Mouse (Mus musculus) layer of hippocampus, adult 9-10 months (tissue): ENCODE results near the gene Mtor.
A peak's percentile ranks its signal among the peaks of the same experiment; 100 is the strongest.

ENCODE experiments used
- DNase-seq: peaks from one replicate; pipeline ENCODE4 v3.0.0; 2022; ENCODE audit warnings: low spot score

Gene Mtor

DNA sequence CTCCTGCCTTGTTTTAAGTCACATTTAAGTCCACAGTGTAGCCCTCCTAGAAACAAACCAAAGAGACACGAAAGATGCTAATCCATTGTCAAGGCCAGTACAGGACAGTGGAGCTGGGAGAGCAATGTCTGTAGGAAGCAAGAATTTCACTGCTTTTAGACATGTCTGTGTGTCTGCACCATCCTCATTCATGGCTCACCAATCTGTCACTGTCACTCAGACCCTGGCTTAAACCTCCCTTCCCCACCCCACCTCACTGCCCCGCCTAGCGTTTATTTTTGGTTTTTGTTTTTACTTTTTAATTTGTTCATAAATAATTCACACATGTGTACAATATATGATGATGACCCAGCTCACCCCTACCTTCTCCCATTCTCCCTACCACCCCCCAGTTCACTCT, 84.1 kb downstream of the Mtor start:
- no peak for DNase-seq

DNA sequence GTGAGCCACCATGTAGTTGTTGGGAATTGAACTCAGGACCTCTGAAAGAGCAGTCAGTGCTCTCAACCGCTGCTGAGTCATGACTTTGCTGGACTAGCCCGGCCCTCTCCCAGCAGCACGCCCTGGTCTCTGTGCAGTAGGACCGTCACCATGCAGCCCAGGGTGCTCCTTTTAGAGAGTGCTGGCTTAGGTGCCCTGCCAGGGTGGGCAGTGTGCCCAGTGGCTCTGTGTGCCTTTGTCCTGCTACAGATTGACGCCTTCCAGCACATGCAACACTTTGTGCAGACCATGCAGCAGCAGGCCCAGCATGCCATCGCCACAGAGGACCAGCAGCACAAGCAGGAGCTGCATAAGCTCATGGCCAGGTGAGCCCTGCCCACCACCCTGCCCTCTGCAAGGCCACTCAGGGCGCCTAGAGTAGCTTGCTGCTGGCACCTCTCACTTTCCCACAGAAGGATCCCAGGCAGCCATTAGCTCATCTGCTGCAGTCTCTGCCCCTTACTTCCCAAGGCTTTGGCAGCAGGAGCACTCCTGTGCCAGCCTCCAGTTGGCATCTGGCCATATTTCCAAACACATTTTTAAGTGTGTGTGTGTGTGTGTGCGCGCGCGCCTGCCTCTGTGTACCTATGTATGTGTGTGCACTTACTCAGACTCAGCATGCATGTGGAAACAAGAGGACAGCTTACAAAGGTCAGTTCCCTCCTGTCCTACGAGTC, 85.4 kb downstream of the Mtor start:
- no peak for DNase-seq

DNA sequence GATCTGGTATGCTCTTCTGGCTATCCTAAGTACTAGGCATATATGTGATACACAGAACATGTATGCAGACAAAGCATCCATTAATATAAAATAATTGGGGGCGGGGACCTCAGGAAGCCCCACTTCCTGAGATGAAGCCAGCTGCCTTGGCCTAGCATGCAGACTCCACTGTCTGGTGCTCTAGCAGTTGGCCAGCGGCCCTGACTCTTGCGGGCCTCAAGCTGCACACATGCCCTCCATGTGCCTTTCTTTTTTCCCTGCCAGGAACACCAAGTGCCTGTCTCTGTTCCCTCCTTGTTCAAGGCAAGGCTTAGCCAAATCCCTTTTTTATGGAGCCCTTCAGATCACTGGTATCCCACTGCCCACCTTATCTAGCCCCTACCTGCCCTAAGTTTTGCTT, 87.5 kb downstream of the Mtor start:
- no peak for DNase-seq

DNA sequence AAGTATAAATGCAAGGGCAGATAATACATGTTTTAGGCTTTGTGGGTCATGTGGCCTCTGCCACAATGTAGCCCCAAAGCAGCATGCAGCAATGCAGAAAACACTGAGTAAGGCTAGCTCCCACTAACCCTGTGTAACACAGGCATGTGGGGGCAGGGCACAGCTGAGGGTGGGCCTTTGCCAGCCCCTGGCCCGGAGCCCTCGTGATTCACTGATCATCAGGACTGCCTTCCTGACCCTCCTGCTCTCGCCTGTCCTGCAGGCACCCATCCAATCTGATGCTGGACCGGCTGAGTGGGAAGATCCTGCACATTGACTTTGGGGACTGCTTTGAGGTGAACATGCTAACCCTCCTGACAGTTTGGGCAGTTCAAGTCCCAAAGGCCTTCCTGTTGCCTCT, 100.7 kb downstream of the Mtor start:
- DNase-seq = no peak

DNA sequence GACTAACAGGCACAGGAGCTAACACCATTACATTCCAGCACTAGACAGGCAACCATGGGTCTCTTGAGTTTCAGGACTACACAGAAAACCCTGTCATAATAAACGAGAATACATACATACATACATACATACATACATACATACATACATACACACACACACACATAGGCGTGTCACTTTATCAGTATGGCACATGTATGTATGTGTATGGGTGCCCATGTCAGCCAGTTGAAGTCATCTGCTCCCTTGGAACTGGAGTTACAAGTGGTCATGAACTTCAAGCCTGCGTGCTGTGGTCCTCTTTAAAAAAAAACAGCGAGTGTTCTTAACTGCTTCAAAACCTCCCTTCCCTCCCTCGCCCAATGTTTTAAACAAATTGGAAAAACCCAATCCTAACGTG, 109.4 kb downstream of the Mtor start:
- no peak for DNase-seq

DNA sequence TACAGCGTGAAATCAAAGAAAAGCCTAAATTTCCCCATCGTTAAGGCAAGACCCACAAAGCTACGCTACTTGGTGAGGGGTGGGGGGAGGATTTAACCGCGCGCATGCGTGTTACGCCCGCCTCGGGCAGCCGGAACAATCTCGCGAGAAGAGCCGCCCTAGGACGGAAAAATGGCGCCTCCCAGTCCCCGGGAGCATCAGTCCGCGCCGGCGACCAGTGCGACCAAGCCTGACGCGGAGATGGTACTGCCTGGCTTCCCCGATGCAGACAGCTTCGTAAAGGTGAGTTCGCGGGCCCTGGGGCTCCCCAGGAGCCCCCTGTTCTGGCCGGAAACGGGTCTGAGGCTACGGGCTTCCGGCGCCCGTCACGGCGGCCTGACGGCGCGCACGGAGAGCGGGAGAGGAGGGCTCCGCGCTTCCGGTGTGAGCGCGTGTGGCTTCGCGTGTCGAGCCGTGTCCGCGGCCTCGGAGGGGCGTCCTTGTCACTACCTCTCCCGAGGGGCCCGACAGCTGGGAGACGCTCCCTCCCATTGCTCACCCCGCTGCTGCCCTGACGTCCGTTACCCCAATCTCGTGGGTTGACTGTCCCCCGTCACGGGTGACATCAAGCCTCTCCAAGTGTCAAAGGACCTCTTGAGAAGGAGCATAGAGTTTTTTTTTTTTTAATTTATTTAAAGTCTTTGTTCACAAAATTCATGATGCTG, 110.0 kb downstream of the Mtor start, which contains the start of gene Exosc10:
Gene Exosc10 (plus strand): TSS at position 133 of the 704 bp plus-strand sequence.
- DNase-seq = peak; percentile 71

DNA sequence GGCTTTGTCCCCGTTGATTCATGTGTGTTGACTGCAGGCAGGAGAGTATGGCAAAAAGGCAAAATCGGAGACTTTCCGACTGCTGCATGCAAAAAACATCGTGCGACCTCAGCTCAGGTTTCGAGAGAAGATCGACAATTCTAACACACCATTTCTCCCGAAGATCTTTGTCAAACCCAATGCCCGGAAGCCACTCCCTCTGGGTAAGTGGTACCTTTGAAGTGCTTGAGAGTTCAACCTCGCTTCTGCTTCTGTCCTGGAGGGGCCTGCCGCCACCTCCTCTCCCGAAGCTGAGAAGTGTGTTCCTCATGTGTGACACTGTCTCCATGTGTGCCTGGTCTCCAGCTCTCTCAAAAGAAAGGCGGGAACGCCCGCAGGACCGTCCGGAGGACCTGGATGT, 114.3 kb downstream of the Mtor start:
- DNase-seq = no peak

DNA sequence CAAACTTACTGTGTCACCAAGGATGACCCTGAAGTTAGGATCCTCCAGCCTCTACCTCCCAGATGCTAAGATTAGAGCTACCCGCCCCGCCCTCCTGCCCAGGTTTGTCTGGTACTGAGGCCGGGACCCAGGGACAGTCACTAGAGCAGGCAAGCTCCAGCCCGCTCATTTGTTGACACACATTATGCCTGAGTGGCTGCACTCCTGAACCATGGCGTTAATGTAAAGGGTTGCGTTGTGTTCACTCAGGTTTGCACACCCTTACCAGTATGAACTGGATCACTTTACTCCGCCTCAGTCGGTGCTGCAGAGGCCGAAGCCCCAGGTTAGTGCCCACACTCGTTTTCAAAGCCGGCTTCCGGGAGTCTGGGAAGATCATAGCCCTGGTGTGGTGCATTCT, 115.2 kb downstream of the Mtor start:
- DNase-seq = no peak

DNA sequence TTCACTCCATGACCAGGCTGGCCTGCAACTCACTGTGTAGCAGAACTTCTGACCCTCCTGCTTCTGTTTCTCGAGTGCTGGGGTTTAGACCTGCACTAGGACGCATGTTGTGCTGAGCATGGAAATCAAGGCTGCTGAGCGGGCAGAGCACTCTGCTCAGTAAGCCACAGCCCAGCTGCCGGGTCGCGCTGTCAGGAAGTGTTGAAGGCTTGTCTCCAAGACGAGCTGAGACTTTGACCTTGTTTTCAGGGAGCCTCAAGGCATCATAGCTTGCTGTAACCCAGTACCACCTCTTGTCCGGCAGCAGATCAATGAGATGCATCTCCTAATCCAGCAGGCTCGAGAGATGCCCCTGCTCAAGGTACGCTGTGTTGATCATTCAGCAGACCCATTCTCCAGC, 121.7 kb downstream of the Mtor start:
- DNase-seq = no peak

DNA sequence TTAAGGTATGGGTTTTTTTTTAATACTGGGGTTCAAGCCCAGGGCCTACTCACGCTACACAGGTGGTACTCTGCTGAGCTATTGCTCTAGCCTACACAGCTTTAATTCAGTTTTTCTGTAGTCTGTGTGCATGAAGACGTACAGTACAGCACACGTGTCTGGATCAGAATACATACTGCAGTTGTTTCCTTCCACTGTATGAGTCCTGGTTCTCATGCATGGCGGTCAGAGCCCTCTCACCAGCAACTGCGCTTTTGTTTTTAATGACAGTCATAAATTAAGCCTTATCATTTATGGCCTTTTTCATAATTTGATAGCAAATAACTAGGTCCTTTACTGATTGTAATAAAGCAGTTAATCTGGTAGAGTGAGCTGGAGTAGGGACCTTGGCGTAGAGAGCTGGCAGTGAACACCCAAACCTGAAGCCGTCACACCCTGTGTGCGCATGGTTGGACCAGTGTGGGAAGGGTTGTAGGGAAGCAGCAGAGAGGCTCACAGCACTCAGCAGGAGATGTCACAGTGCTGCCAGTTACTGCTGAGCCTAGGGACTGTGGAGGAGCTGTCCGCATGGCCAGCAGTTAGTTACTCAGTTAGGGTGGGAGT, 122.4 kb downstream of the Mtor start:
- no peak for DNase-seq

DNA sequence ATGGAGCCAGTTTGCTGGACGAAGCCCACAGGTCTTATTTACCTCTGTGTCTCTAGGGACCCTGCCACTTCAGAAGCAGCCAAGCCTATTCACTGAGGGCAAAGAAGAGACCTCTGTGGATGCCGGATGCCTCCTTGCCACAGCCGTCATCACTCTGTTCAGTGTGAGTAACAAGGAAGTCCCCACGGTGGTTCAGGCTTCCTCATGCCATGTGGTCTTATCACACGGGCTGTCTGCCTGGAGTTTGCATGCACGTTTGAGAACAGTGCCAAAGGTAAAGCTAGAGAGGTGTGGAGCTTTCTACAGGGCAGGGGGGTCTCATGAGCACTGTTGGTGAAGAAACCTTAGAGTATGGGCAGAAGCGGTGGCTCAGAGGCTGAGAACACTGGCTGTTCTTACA, 124.8 kb downstream of the Mtor start:
- DNase-seq = no peak

DNA sequence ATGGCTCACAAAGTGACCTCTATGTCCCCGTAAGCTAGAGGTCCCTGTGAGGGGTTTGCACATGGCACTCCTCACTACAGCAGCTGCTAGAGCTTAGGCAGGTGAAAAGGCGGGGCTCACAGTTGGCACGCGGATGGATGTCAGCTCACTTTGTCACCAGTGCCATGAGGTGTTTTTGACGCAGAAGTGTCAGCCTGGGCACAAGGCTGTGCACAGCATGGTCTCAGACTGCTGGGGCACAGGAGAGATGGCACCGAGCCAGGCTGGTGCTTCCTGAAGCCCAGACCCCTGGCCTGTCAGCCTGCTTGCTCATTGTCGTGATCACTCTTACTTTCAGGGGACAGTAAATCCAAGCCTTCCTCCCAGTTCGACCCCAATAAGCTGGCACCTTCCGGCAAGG, 132.4 kb downstream of the Mtor start:
- no peak for DNase-seq

DNA sequence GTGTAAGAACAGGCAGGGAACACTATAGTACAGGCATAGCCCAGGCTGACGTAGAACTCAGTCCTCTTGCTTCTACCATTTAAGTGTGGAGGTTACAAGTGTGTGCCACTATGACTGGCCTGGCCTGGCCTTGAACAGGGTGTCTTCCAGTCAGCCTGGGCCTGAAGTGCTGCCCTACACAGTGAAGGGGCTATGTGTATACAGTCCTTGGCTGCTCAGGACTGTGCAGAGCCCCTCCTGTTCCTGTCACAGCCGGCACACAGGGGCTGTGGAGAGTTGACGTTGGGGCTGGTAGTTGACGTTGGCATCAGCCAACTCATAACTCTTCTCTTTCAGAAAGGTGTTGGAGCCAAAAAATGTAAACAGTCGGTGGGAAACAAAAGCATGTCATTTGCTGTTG, 133.0 kb downstream of the Mtor start:
- no peak for DNase-seq

DNA sequence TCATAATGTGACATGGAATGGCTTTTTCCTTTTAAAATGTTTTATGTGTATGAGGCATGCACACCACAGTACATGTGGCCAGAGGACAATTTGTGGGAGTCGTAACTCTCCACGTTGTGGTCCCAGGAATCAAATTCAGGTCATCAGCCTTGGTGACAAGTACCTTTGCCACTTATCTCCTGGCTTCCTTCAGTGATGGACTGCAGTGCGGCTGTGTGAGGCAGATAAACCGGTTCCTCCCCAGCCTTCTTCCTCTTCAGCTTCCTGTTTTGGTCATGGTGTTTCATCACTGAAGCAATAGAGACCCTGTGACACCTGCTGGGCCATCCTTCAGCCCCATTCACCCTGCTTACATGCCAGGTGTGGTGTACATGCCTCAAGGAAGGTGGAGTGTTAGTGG, 134.8 kb downstream of the Mtor start:
- no peak for DNase-seq

DNA sequence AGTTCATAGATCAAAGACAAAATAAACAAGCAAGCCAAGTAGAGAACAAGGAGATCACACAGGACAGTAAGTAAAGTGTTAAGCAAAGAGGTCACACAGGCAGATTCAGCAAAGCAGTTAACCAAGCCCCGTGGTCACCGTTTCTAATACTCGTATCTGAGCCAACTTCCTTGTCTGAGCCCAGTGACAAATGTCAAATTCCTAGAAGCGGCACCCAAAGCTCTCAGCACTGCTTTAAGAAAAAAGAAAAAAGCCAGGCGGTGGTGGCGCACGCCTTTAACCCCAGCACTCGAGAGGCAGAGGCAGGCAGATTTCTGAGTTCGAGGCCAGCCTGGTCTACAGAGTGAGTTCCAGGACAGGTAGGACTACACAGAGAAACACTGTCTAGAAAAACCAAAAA, 138.2 kb downstream of the Mtor start:
- DNase-seq = no peak

DNA sequence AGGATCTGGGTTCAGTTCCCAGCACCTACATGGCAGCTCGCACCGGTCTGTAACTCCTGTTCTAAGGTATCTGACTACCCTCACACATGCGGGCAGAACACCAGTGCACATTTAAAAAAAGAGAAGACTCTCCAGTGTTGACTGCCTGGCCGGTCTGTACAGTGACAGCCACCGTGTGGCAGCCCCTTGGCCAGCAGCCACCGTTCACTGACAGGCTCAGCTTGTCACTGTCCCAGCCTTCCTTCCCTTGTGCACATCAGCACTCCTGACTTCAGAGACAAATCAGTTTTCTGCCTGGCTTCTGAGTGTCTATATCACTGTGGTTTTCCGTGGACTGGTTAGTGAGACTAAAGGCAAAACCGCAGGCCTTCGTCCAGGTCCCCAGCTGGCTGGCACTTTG, 140.4 kb downstream of the Mtor start:
- DNase-seq = no peak

DNA sequence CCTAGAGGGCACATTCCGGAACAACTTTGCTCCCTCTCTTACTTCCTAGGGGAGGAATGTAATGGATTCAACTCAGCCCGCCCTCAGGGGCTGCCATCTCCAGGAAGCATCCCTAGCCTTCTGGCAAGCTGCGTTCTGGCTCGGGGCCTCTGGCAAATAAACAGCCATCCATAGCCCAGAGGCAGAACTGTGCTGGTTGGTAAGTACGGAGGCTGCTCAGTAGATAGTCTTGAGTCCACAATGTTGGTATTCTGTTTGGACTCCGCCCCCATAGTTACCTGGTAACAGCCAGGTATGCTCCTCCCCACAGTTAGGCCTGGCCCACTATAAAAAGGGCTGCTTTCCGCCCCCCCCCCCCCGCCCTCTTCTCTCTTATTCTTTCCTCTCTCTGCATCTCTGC, 141.2 kb downstream of the Mtor start:
- DNase-seq = no peak

DNA sequence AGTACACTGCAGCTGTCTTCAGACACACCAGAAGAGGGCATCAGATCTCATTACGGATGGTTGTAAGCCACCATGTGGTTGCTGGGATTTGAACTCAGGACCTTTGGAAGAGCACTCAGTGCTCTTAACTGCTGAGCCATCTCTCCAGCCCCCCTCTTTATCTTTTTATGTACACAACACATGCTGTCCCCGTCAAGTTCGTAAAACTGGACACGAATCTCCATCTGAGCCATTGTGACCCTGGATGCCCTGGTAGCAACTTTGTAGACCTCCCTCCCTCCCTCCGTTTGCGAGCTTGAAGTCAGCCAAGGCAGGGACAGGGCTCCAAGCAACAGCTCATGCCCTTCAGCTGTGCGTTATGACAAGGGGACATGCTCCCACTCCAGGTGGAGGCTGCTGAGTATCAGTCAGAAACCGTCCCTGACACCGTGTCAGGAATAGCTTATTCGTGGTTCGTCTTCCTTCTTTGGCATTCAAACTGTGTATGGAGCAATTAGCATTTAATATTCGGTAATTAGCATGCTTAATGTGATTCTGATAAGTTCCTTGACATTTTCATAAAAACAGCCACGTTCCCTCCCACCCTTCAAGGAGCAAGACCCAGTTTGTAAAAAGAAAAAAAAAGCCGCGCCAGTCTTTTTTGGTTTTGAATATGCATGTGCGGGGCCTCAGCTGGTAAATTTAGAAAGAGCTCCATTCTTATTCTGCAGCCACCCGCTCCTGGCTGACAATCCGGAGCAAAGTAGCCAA, 142.2 kb downstream of the Mtor start:
- no peak for DNase-seq

DNA sequence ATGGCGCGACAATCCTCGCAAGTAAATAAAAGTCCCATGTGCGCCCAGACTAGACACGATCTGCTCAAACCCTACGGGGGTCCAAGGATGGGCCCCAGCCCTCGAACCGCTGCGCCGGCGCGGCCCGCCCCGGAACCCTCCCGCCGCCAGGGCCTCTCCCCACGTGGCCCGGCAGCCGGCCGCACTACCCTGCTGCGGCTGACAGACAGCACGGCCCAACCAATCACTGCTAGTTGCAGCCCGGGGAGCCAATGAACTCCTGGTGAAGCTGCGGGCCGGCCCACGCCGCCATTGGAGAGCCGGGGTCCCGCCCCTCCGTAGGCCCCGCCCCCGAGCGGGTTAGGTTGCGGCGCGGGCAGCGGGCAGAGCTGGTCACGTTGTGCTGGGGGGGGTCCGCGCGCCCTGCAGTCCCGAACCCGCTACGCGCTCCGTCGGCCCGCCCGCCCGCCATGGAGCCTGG, 142.8 kb downstream of the Mtor start, which contains the start of gene Srm:
Gene Srm (plus strand): TSS at position 333 of the 460 bp plus-strand sequence.
- peak; percentile 94 for DNase-seq

DNA sequence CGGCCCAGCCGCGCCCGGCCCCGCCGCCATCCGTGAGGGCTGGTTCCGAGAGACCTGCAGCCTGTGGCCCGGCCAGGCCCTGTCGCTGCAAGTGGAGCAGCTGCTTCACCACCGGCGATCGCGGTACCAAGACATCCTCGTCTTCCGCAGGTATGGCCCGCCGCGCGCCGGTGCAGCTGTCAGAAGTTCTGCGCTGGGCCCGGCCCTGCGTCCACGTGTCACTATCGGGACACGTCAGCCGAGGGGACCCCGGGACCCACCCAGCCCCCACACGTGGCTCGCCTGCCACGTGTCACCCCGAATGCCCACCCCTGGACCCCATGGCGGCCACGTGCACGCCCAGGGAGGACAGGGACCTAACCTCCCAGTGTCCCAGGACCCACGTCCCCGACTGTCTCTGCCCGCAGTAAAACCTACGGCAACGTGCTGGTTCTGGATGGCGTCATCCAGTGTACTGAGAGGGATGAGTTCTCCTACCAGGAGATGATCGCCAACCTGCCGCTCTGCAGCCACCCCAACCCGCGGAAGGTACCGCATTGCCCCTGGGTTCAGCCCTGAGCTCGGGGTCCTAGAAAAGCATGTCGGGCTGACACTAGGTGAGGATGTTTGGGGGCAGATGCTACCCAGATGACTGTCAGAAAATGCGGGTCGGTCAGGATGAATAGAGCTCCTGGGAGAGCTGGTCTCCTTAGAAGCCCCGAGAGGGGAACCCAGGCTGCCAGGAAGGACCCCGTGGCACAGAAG, 143.4 kb downstream of the Mtor start:
- DNase-seq = no peak

DNA sequence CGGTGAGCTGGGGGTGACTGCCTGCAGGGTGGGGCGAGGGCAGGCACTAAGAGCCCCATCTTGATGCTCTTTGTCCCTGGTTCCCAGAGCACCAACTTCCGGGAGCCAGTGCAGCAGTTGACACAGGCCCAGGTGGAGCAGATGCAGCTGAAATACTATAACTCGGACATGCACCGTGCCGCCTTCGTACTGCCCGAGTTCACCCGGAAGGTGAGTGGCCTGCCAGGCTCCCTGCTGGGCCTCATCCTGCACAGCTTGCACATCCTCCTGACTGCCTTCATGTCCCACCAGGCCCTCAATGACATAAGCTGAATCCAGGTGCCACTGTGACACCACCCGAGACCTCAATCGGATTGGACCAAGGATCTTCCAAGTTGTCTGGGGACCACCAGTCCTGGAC, 145.6 kb downstream of the Mtor start:
- DNase-seq = no peak

DNA sequence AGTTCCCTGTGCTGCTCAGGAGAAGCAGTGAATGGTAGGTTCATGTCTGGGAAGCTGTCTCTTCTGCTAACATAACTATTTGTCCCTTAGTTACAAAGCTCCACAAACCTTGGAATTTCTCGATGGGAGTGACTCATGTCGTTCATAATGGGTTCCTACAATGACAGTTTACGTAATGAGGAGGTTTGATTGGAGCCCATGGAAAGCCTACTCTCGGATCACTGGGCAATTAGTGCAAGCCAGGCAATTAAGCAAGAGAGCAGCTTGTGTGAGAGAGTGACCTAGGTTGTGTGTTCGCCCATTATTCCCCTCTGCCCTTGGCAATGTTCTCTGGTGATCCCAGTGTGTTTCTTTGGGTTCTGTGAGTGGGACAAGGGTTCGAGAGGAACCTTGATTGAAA, 147.5 kb downstream of the Mtor start:
- DNase-seq = no peak
